Mouse (Mus musculus) gastrocnemius, adult 2 months (tissue): ENCODE measurements around the gene Galnt10. TPM values are rescaled to one million over a fixed set of nuclear protein-coding genes. Genes with fewer than 3 reads are reported as not detected.

Source experiments
- DNase-seq: peaks from one replicate; pipeline ENCODE4 v3.0.0; 2022
- H3K27ac ChIP-seq: fragments of 200-600 bp; 2 replicates; pipeline ENCODE4 v1.8.1; 2022; ENCODE audit warnings: mild to moderate bottlenecking
- H3K4me3 ChIP-seq: fragments of 200-600 bp; 2 replicates; pipeline ENCODE4 v1.8.1; 2022; ENCODE audit warnings: mild to moderate bottlenecking, moderate library complexity
- CTCF ChIP-seq: fragments of 200-600 bp; IDR thresholded peaks from 2 replicates; pipeline ENCODE4 v1.8.1; 2022; ENCODE audit warnings: antibody characterized with exemption, mild to moderate bottlenecking, moderate library complexity
- intact Hi-C: fragments of 180-260 bp; cut with DNase I; formaldehyde crosslinking; loops from one replicate; pipeline ENCODE4 v1.15.1; 2025
- total RNA-seq, 2 experiments: library from RNA; stranded (reverse); gene quantifications; 2 replicates each; pipeline ENCODE4 v1.2.3; 2021

Gene Galnt10
- total RNA-seq, 2 experiments from 2014 or later, result 5.1 to 6.4 TPM

GRCm38 (mm10) chr11:57707114-57707798 is 62.0 kb downstream of the Galnt10 start:
- peak; percentile 27 for TF ChIP-seq CTCF
- intact Hi-C loops, result no loop called here
- H3K4me3 ChIP-seq, result no peak overlapping the region
- DNase-seq, result peak; percentile 39
- H3K27ac ChIP-seq, result no peak overlapping the region

- Histone ChIP-seq H3K4me3 (no peak overlapping the region), H3K27ac (no peak overlapping the region)
- no peak for DNase-seq
- intact Hi-C loops, result no loop called here
- TF ChIP-seq CTCF, result no peak
These were observed 63.2 kb downstream of the Galnt10 start for GRCm38 (mm10) chr11:57708174-57709154.

GRCm38 (mm10) chr11:57713960-57714359 is 68.7 kb downstream of the Galnt10 start:
- Histone ChIP-seq H3K4me3 (no peak overlapping the region), H3K27ac (no peak overlapping the region)
- no peak for TF ChIP-seq CTCF
- intact Hi-C loops, result no loop called here
- DNase-seq, result no peak

GRCm38 (mm10) chr11:57716721-57717120 is 71.5 kb downstream of the Galnt10 start:
- intact Hi-C loops, result no loop called here
- TF ChIP-seq CTCF, result no peak
- H3K27ac ChIP-seq, result no peak overlapping the region; the same call in 1 of the 2 replicates
- peak; percentile 34 for DNase-seq
- no peak overlapping the region for H3K4me3 ChIP-seq

GRCm38 (mm10) chr11:57717432-57717831 is 72.2 kb downstream of the Galnt10 start:
- TF ChIP-seq CTCF, result no peak
- no peak for DNase-seq
- no peak overlapping the region for H3K4me3 ChIP-seq
- intact Hi-C loops, result no loop called here
- no peak overlapping the region for H3K27ac ChIP-seq

GRCm38 (mm10) chr11:57718081-57718480 is 72.8 kb downstream of the Galnt10 start:
- Histone ChIP-seq H3K4me3 (no peak overlapping the region), H3K27ac (no peak overlapping the region)
- intact Hi-C loops, result no loop called here
- no peak for TF ChIP-seq CTCF
- DNase-seq, result no peak

- intact Hi-C loops, result loop anchor here (5.0 kb wide), 1 partner anchor 32 kb away; no protein-coding TSS in a partner anchor
- no peak for DNase-seq
- no peak for TF ChIP-seq CTCF
- 0 out of 2 replicates have a peak overlapping the region, but pooled peaks have one; percentile 24 for H3K27ac ChIP-seq
- H3K4me3 ChIP-seq, result no peak overlapping the region
These were observed 74.4 kb downstream of the Galnt10 start for GRCm38 (mm10) chr11:57719631-57720030.

- TF ChIP-seq CTCF, result no peak
- no peak for DNase-seq
- intact Hi-C loops, result loop anchor here (5.0 kb wide), 1 partner anchor 33 kb away; no protein-coding TSS in a partner anchor
- 0 out of 2 replicates have a peak overlapping the region, but pooled peaks have one; percentile 24 for H3K27ac ChIP-seq
- H3K4me3 ChIP-seq, result no peak overlapping the region
These were observed 74.8 kb downstream of the Galnt10 start for GRCm38 (mm10) chr11:57720076-57720475.

GRCm38 (mm10) chr11:57724791-57725463 is 79.7 kb downstream of the Galnt10 start:
- intact Hi-C loops, result loop anchor here (5.0 kb wide), 2 partner anchors 38 to 78 kb away; partner anchors contain the start of gene Galnt10
- no peak overlapping the region for H3K4me3 ChIP-seq
- peak; percentile 49 for TF ChIP-seq CTCF
- H3K27ac ChIP-seq, result no peak overlapping the region
- DNase-seq, result peak; percentile 48

GRCm38 (mm10) chr11:57725926-57726325 is 80.7 kb downstream of the Galnt10 start:
- intact Hi-C loops, result loop anchor here (5.0 kb wide), 1 partner anchor 79 kb away; the partner anchor contains the start of gene Galnt10
- peak; percentile 63 for DNase-seq

GRCm38 (mm10) chr11:57727303-57727969 is 82.2 kb downstream of the Galnt10 start:
- TF ChIP-seq CTCF, result no peak
- peak; percentile 89 for DNase-seq
- no peak overlapping the region; the same call in 1 of the 2 replicates for H3K4me3 ChIP-seq
- H3K27ac ChIP-seq, result peak overlapping the region; percentile 4; the same call in 1 of the 2 replicates
- intact Hi-C loops, result loop anchor here (5.0 kb wide), 1 partner anchor 80 kb away; the partner anchor contains the start of gene Galnt10

More at GRCm38 (mm10) chr11:57725926-57726325, 80.7 kb downstream of the Galnt10 start:
- TF ChIP-seq CTCF, result no peak
- no peak overlapping the region; the same call in 1 of the 2 replicates for H3K27ac ChIP-seq
- H3K4me3 ChIP-seq, result no peak overlapping the region
